Mouse (Mus musculus) heart, postnatal 0 days (tissue): ENCODE measurements around the gene Rtn4rl1.

ENCODE experiments used
- CTCF ChIP-seq: IDR thresholded peaks from 2 replicates; pipeline ENCODE4 v1.5.1; 2016; ENCODE audit warnings: antibody characterized with exemption, control low read depth, low read depth
- EP300 ChIP-seq: IDR thresholded peaks from 2 replicates; pipeline ENCODE4 v1.6.1; 2016; ENCODE audit warnings: antibody characterized with exemption, low read depth

DNA sequence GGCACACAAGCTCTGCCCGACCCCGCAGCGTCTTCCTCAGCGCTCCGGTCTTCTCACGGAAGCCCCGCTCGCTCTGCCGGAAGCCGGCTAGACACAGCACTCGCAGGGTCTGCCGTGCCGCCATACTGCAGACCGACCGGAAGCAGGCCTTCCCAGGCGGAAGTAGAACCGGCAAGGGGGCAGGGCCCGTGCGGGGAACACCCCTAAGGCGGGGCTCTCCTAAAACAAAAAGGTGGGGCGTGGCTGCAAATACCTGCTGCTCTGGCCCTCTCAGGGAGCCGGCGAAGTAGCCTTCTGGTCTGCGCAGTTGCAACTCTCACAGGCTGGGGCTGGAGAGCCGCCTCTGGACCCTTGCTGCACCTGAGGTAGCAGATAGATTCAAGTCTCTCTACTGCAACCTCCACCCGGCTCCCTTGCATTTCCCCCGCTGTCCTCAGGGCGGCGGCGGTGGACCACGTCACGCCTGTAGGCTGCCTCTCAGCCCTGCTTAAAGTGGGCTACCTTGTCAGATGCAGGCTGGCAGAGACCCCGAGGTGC is 14.8 kb upstream of the Rtn4rl1 start, which contains the start of gene Ovca2:
- TF ChIP-seq CTCF (peak; percentile 81), EP300 (peak; percentile 45)
